Mouse (Mus musculus): ENCODE measurements at regions not wholly inside any gene's neighbourhood (a gene's known extent, or its start where the extent isn't known, plus 50 kb on each side); places are given as distances from the start of the nearest gene placed in this dataset.
"Not testable (repeated sequence)": the region's sequence is repeated elsewhere in the genome, so short reads cannot be mapped to it uniquely, and the experiment has no call there.

DNA sequence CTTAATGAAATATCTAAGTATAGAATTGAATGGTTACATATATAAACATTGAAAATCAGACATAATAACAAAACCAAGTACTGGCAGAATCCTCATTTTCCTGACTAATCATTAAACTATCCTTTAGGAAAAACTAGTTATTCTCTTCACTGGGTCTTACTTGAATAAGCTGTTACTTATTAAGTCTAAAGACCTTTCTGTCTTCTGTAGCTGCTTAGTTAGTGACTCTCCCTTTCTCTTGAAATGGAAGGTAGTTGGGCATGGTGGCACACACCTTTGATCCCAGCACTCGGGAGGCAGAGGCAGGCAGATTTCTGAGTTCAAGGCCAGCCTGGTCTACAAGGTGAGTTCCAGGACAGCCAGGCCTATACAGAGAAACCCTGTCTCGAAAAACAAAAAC, 135.9 kb upstream of the Abcb5 start:
- not testable (repeated sequence) for H3K4me1 ChIP-seq (ENCODE audit: control insufficient read depth, insufficient read depth, low read length); DNase-seq; H3K4me3 ChIP-seq (replicated peaks; ENCODE audit: extremely low read depth, low read depth, low read length)
- 76% methylated on average over 2 of the region's 2 CpGs for WGBS

DNA sequence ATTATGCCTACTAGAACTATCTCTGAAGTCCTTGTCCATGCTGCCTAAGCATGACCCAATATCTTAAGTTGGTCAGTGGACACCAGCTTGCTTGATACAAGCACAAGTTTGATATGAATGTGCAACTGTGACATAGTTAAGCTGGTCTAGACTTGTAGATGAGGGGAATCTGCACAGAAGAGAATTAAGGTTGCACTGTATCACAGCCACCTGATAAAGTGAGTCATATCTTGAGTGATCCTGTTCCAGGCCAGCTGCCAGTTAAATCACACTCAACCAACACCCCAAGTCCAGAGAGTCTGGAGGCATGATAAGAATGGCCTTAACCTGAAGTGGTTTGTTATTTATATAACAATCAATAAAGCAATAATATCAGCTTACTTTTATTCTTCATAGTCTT, 133.5 kb upstream of the Abcb5 start:
- TF ChIP-seq POLR2A (IDR thresholded peaks at IDR 0.05; ENCODE audit: borderline replicate concordance, extremely low read depth, low read depth, low read length) (no peak), CTCF (IDR thresholded peaks at IDR 0.05; ENCODE audit: insufficient read depth, low read length) (no peak)
- DNase-seq, result no peak
- no peak overlapping the region for H3K4me3 ChIP-seq (replicated peaks; ENCODE audit: extremely low read depth, low read depth, low read length)
- no peaks in the 10 kb centered on the region for H3K4me1 ChIP-seq (ENCODE audit: control insufficient read depth, insufficient read depth, low read length)

DNA sequence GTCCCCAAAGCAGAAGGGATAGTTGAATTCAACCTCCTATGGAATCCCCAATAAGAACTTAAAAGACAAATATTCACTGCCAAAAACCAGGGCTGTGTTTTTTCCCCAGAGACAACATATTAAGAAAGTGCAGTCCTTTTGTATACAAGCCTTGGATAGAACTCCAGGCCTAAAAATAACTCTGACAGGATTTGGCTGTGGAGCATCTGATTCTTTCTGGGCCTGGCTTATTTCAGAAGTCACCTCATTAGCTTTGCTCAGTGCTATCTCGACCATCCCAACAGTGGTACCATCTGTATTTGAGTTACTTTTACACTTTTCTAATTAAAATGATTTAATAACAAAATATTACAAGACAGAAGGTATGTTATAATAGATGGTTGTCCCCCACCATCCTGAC, 131.6 kb upstream of the Abcb5 start:
- 26% methylated on average over 1 of the region's 1 CpGs for WGBS
- H3K4me1 ChIP-seq (ENCODE audit: control insufficient read depth, insufficient read depth, low read length), result no peaks in the 10 kb centered on the region
- TF ChIP-seq CTCF (IDR thresholded peaks at IDR 0.05; ENCODE audit: insufficient read depth, low read length) (no peak), POLR2A (IDR thresholded peaks at IDR 0.05; ENCODE audit: borderline replicate concordance, extremely low read depth, low read depth, low read length) (no peak)
- DNase-seq, result no peak
- H3K4me3 ChIP-seq (replicated peaks; ENCODE audit: extremely low read depth, low read depth, low read length), result no peak overlapping the region

DNA sequence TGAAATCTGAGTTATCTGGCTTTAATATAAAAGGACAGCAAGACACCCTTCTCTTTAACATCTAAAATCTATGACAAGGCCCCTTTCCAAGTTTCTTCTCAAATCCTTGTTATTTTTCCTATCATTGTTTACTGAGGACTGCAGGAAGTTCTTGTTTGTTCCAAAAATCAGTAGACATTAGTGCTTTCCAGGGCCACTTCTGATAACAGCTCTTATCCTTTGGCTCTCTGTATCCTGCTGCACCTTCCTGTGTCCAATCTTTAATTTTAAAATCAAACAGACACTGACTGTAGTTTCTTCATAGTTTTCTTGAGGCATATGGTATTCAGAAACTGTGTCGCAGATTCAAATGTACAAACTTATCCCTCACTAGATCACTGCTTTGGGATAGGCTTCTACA, 128.1 kb upstream of the Abcb5 start:
- no peak for TF ChIP-seq POLR2A (IDR thresholded peaks at IDR 0.05; ENCODE audit: borderline replicate concordance, extremely low read depth, low read depth, low read length)
- TF ChIP-seq CTCF (IDR thresholded peaks at IDR 0.05; ENCODE audit: insufficient read depth, low read length), result no peak
- DNase-seq, result no peak
- Histone ChIP-seq H3K4me3 (replicated peaks; ENCODE audit: extremely low read depth, low read depth, low read length) (no peak overlapping the region), H3K4me1 (ENCODE audit: control insufficient read depth, insufficient read depth, low read length) (no peaks in the 10 kb centered on the region)
- 71% methylated on average over 1 of the region's 1 CpGs for WGBS

DNA sequence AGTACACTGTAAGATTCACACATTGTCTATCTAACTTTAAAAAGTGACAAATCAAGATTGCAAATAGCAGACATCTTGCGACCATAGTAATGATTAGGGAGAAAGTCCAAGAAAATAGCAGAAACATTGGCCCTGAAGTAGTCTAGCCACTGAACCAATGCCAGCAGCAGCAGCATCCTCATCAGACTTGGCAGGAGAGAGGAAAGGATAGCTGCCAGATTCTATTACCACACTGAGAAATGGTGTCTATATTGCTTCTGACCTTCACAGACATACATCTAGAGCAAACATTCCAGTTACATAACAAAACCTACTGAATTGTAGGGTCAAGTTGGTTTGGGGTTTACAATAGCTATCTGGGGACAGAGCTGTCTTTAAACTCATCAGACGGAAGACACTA, 127.2 kb upstream of the Abcb5 start:
- no peak for DNase-seq
- Histone ChIP-seq H3K4me1 (ENCODE audit: control insufficient read depth, insufficient read depth, low read length) (no peaks in the 10 kb centered on the region), H3K4me3 (replicated peaks; ENCODE audit: extremely low read depth, low read depth, low read length) (no peak overlapping the region)
- 73% methylated on average over 2 of the region's 2 CpGs for WGBS
- TF ChIP-seq CTCF (IDR thresholded peaks at IDR 0.05; ENCODE audit: insufficient read depth, low read length), result no peak
- no peak for TF ChIP-seq POLR2A (IDR thresholded peaks at IDR 0.05; ENCODE audit: borderline replicate concordance, extremely low read depth, low read depth, low read length)

DNA sequence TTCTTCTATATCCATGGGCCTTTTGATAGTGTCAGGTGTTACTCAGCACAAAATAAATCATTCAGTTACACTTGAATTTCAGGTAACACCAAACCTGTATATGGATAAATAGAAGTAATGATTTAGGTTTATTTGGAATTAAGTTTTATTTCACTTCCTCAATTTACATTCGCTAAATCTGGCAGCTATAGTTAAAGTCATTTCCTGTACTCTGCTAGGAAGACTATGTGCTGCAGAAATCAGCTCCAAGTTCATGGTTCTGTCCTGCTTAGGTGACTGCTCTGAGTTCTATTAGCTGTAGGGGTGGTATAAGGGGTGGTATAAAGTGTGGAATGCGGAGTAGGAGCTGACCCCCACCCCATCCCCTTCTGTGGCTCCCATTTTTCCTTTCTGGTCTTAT, 123.1 kb upstream of the Abcb5 start:
- DNase-seq, result no peak
- no peaks in the 10 kb centered on the region for H3K4me1 ChIP-seq (ENCODE audit: control insufficient read depth, insufficient read depth, low read length)
- TF ChIP-seq POLR2A (IDR thresholded peaks at IDR 0.05; ENCODE audit: borderline replicate concordance, extremely low read depth, low read depth, low read length) (no peak), CTCF (IDR thresholded peaks at IDR 0.05; ENCODE audit: insufficient read depth, low read length) (no peak)
- 66% methylated on average over 2 of the region's 2 CpGs for WGBS
- H3K4me3 ChIP-seq (replicated peaks; ENCODE audit: extremely low read depth, low read depth, low read length), result no peak overlapping the region

DNA sequence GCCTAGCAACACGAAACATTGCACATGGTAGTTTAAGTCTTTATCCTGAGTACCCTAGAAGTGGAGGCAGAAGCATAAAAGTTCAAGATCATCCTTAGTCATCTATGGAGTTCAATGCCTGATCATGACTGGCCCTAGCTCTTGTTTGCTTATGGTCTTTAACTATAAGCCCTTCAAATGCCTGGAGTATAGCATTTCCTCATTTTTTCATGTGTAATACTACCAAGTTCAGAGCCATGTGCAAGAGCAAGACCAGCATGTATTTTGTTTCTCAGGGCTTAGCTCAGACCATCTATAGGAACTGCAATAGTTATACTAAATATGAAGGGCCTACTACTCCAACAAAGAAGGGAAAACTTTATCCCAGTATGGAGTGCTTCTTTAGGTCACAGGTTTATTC, 122.4 kb upstream of the Abcb5 start:
- WGBS, result 74% methylated on average over 1 of the region's 1 CpGs
- DNase-seq, result no peak
- H3K4me3 ChIP-seq (replicated peaks; ENCODE audit: extremely low read depth, low read depth, low read length), result no peak overlapping the region
- no peak for TF ChIP-seq POLR2A (IDR thresholded peaks at IDR 0.05; ENCODE audit: borderline replicate concordance, extremely low read depth, low read depth, low read length)
- no peak for TF ChIP-seq CTCF (IDR thresholded peaks at IDR 0.05; ENCODE audit: insufficient read depth, low read length)
- no peaks in the 10 kb centered on the region for H3K4me1 ChIP-seq (ENCODE audit: control insufficient read depth, insufficient read depth, low read length)

DNA sequence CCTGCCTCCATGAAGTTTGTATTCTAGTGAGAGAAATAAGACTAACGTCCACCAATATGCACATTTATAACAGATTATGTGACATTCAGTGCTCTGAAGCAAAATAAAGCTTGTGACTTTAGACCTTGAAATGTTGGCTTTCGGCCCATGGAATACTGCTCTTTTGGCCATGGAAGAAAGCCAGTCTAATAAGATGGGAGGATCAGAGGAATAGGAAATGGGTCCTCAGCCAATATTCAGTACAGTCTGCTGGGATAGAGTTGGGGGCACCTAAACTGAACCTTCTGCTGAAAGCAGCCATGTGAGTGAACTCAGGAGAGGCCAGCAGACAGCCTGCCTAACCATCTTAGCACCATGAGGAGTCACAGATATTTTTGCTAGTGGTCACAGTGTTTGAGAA, 118.6 kb upstream of the Abcb5 start:
- TF ChIP-seq CTCF (IDR thresholded peaks at IDR 0.05; ENCODE audit: insufficient read depth, low read length), result no peak
- no peak for TF ChIP-seq POLR2A (IDR thresholded peaks at IDR 0.05; ENCODE audit: borderline replicate concordance, extremely low read depth, low read depth, low read length)
- Histone ChIP-seq H3K4me1 (ENCODE audit: control insufficient read depth, insufficient read depth, low read length) (no peaks in the 10 kb centered on the region; the same call in 1 of the 2 replicates), H3K4me3 (replicated peaks; ENCODE audit: extremely low read depth, low read depth, low read length) (no peak overlapping the region)
- 69% methylated on average over 2 of the region's 2 CpGs for WGBS
- no peak for DNase-seq

DNA sequence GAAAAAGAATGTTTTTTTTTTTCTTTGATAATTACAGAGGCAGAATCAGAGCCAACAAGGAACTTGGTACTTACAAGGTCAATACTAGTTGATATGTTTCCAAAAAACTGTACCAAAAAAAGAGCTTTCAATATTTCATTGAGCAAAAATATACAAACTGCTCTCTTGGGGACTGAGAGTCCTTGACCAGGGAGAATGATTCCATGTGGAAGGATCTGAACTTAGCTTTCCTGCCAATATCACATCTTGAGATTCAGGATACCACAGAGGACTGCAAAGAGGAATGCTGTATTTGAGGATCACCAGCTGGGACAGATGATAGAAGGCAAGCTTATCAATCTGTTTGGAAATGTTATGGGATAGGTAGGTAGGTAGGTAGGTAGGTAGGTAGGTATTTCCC, 116.6 kb upstream of the Abcb5 start:
- TF ChIP-seq CTCF (IDR thresholded peaks at IDR 0.05; ENCODE audit: insufficient read depth, low read length), result no peak
- TF ChIP-seq POLR2A (IDR thresholded peaks at IDR 0.05; ENCODE audit: borderline replicate concordance, extremely low read depth, low read depth, low read length), result no peak
- Histone ChIP-seq H3K4me1 (ENCODE audit: control insufficient read depth, insufficient read depth, low read length) (no peaks in the 10 kb centered on the region; the same call in 1 of the 2 replicates), H3K4me3 (replicated peaks; ENCODE audit: extremely low read depth, low read depth, low read length) (no peak overlapping the region)
- DNase-seq, result no peak

DNA sequence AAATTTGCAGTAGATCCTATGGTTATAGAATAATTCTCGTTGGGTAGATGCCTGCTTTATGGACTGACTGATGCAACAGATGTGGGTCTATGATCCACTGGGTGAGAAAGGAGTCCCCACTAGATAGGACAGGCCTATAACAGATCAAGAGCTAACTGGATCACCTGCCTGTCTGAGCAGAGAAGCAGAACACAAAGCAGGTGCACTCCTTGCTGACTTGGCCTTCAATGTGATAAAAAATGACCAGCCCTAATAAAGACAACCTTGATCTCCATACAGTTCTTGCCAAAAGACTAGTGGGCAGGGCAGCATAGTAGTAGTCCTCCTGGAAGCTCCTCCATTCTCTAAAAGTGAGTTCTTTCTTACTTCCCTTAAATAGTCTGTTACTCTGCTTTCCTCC, 109.6 kb upstream of the Abcb5 start:
- WGBS, result 77% methylated on average over 1 of the region's 1 CpGs
- no peaks in the 10 kb centered on the region for H3K4me1 ChIP-seq (ENCODE audit: control insufficient read depth, insufficient read depth, low read length)
- no peak overlapping the region for H3K4me3 ChIP-seq (replicated peaks; ENCODE audit: extremely low read depth, low read depth, low read length)
- no peak for DNase-seq
- TF ChIP-seq CTCF (IDR thresholded peaks at IDR 0.05; ENCODE audit: insufficient read depth, low read length) (no peak), POLR2A (IDR thresholded peaks at IDR 0.05; ENCODE audit: borderline replicate concordance, extremely low read depth, low read depth, low read length) (no peak)

Data from lung, adult 2 months (tissue).